Mouse (Mus musculus) subcutaneous adipose tissue, adult 2 months (tissue): Measurements from ENCODE around the gene Tspan5. TPM values are rescaled to one million over a fixed set of nuclear protein-coding genes. Genes with fewer than 3 reads are reported as not detected.

Experiments used
- polyA plus RNA-seq: library from polyadenylated mRNA; depleted of rRNA; stranded (reverse); fragments of >200 nt; gene quantifications from 2 replicates; pipeline ENCODE4 v1.2.3, GENCODE M21; 2012; ENCODE audit warnings: low replicate concordance; rRNA removed

The Tspan5 gene
- polyA plus RNA-seq = 24.3 and 34.3 TPM in 2 replicates

GRCm38 (mm10) chr3:138741649-138742565, at the start of gene Tspan5:
TSS of gene Tspan5 (plus strand) at chr3:138742195.

Other genes with a start within 250 kb of the Tspan5 start
- gene Eif4e, start 216.0 kb upstream of the Tspan5 start, polyA plus RNA-seq = 17.7 and 23.3 TPM in 2 replicates